Mouse (Mus musculus) gastrocnemius, postnatal 36 days (tissue): ENCODE results near the gene Sf3b1. TPM values are rescaled to one million over a fixed set of nuclear protein-coding genes. Genes with fewer than 3 reads are reported as not detected.
"Not testable (repeated sequence)": the region's sequence is repeated elsewhere in the genome, so short reads cannot be mapped to it uniquely, and the experiment has no call there.

Source experiments
- DNase-seq, 2 experiments: peaks; one replicate each; pipeline ENCODE4 v3.0.0; 2022
- intact Hi-C: fragments of 180-260 bp; cut with DNase I; formaldehyde crosslinking; loops from one replicate; pipeline ENCODE4 v1.15.1; 2025
- total RNA-seq, 2 experiments: library from RNA; stranded (reverse); gene quantifications; 2 replicates each; pipeline ENCODE4 v1.2.3; 2021

Gene Sf3b1
- total RNA-seq, 2 experiments from 2014 or later, result 46.0 to 51.8 TPM

- no peak for DNase-seq
- intact Hi-C loops, result no loop called here
Measured at GRCm38 (mm10) chr1:55029446-55029845, 2.2 kb upstream of the Sf3b1 start.

- intact Hi-C loops, result no loop called here
- DNase-seq, result no peak
Measured at GRCm38 (mm10) chr1:55028512-55029249, 1.4 kb upstream of the Sf3b1 start.

GRCm38 (mm10) chr1:55027966-55028365, 685 bp upstream of the Sf3b1 start:
- intact Hi-C loops, result loop anchor here (2.0 kb wide), 1 partner anchor 25 kb away; the partner anchor contains the start of gene Coq10b
- DNase-seq, result no peak

- intact Hi-C loops, result loop anchor here (2.0 kb wide), 1 partner anchor 26 kb away; the partner anchor contains the start of gene Coq10b
Measured at GRCm38 (mm10) chr1:55026444-55027252, 633 bp downstream of the Sf3b1 start.

GRCm38 (mm10) chr1:55025656-55026430, 1.4 kb downstream of the Sf3b1 start:
- intact Hi-C loops, result loop anchor here (2.0 kb wide), 1 partner anchor 27 kb away; the partner anchor contains the start of gene Coq10b
- DNase-seq, result no peak

More at GRCm38 (mm10) chr1:55026444-55027252, 633 bp downstream of the Sf3b1 start:
- peak in 1 of 2 experiments; percentile 15 for DNase-seq

- intact Hi-C loops, result no loop called here
- no peak for DNase-seq
Measured at GRCm38 (mm10) chr1:55021907-55022306, 5.4 kb downstream of the Sf3b1 start.

- no peak for DNase-seq
- intact Hi-C loops, result no loop called here
Measured at GRCm38 (mm10) chr1:55012513-55012912, 14.8 kb downstream of the Sf3b1 start.

GRCm38 (mm10) chr1:55008313-55008712, 19.0 kb downstream of the Sf3b1 start:
- DNase-seq, intact Hi-C loops: not testable (repeated sequence)

- intact Hi-C loops, result no loop called here
- DNase-seq, result no peak
Measured at GRCm38 (mm10) chr1:54993581-54993980, 33.7 kb downstream of the Sf3b1 start.

GRCm38 (mm10) chr1:54986248-54986647, 41.0 kb downstream of the Sf3b1 start:
- DNase-seq, result no peak
- intact Hi-C loops, result no loop called here

GRCm38 (mm10) chr1:54985831-54986230, 41.5 kb downstream of the Sf3b1 start:
- DNase-seq, result no peak
- intact Hi-C loops, result no loop called here

- DNase-seq, result no peak
- intact Hi-C loops, result no loop called here
Measured at GRCm38 (mm10) chr1:54984154-54984553, 43.1 kb downstream of the Sf3b1 start.

GRCm38 (mm10) chr1:54983339-54983738, 43.9 kb downstream of the Sf3b1 start:
- DNase-seq, result no peak
- intact Hi-C loops, result no loop called here

- no peak for DNase-seq
- intact Hi-C loops, result no loop called here
Measured at GRCm38 (mm10) chr1:54982636-54983035, 44.6 kb downstream of the Sf3b1 start.

GRCm38 (mm10) chr1:54979226-54979984, 47.9 kb downstream of the Sf3b1 start:
- intact Hi-C loops, result no loop called here
- DNase-seq, result no peak

- DNase-seq, result no peak
- intact Hi-C loops, result no loop called here
Measured at GRCm38 (mm10) chr1:54971687-54972404, 55.4 kb downstream of the Sf3b1 start.

GRCm38 (mm10) chr1:54966858-54967257, 60.4 kb downstream of the Sf3b1 start:
- intact Hi-C loops, result no loop called here

GRCm38 (mm10) chr1:54965159-54965995, 61.9 kb downstream of the Sf3b1 start:
- intact Hi-C loops, result no loop called here
- no peak for DNase-seq

More at GRCm38 (mm10) chr1:54966858-54967257, 60.4 kb downstream of the Sf3b1 start:
- no peak for DNase-seq
